Mouse (Mus musculus) small intestine, adult 2 months (tissue): ENCODE measurements around the gene Aamp.

Experiments
- CTCF ChIP-seq: fragments of 200-500 bp; IDR thresholded peaks from 2 replicates; pipeline ENCODE4 v1.5.1; 2012; ENCODE audit warnings: low read depth, mild to moderate bottlenecking, control low read depth, inconsistent platforms, low read length, moderate library complexity, mixed read lengths; ENCODE audit not compliant: insufficient replicate concordance, insufficient read length; ENCODE audit errors: extremely low read depth
- POLR2A ChIP-seq: fragments of 200-500 bp; IDR thresholded peaks from 2 replicates; pipeline ENCODE4 v1.6.1; 2012; ENCODE audit warnings: low read depth, mild to moderate bottlenecking, control low read depth, inconsistent platforms, low read length, moderate library complexity

GRCm38 (mm10) chr1:74236590-74237317 is 47.8 kb downstream of the Aamp start:
- TF ChIP-seq CTCF, result no peak
- peak; percentile 55 for TF ChIP-seq POLR2A
